Mouse (Mus musculus) olfactory bulb, adult 2 months (tissue): Measurements from ENCODE around the gene Grap2. TPM values are rescaled to one million over a fixed set of nuclear protein-coding genes. Genes with fewer than 3 reads are reported as not detected.

Experiments
- H3K27ac ChIP-seq: fragments of 200-500 bp; 2 replicates; pipeline ENCODE4 v1.5.1; 2012; ENCODE audit warnings: low read depth, low read length; ENCODE audit not compliant: insufficient read depth
- H3K4me1 ChIP-seq: fragments of 200-500 bp; 2 replicates; pipeline ENCODE4 v1.6.1; 2012; ENCODE audit warnings: low read length; ENCODE audit not compliant: control insufficient read depth, insufficient read depth
- H3K4me3 ChIP-seq: fragments of 200-500 bp; 2 replicates; pipeline ENCODE4 v1.5.1; 2012; ENCODE audit warnings: mild to moderate bottlenecking, low read depth, low read length, moderate library complexity; ENCODE audit not compliant: insufficient read depth
- CTCF ChIP-seq: fragments of 200-500 bp; IDR thresholded peaks from 2 replicates; pipeline ENCODE4 v1.5.1; 2012; ENCODE audit warnings: low read depth, mild to moderate bottlenecking, low read length, moderate library complexity; ENCODE audit not compliant: insufficient read depth
- POLR2A ChIP-seq: fragments of 200-500 bp; IDR thresholded peaks from 2 replicates; pipeline ENCODE4 v1.6.1; 2012; ENCODE audit warnings: mild to moderate bottlenecking, low read depth, low read length, moderate library complexity; ENCODE audit not compliant: insufficient read depth
- WGBS: fragments of 180-500 bp; shearing (Covaris S2); methylation state at CpG from one replicate; pipeline ENCODE4 v1.1.7; 2018; 5-methylcytosine and 5-hydroxymethylcytosine counted together
- polyA plus RNA-seq: library from polyadenylated mRNA; stranded (reverse); fragments of >200 nt; gene quantifications from 2 replicates; pipeline ENCODE4 v1.2.4, GENCODE M21; 2012; ENCODE audit warnings: low replicate concordance; ENCODE audit not compliant: missing spikeins, insufficient read depth, insufficient read length

The Grap2 gene
- polyA plus RNA-seq, 1 experiment, result not detected

DNA sequence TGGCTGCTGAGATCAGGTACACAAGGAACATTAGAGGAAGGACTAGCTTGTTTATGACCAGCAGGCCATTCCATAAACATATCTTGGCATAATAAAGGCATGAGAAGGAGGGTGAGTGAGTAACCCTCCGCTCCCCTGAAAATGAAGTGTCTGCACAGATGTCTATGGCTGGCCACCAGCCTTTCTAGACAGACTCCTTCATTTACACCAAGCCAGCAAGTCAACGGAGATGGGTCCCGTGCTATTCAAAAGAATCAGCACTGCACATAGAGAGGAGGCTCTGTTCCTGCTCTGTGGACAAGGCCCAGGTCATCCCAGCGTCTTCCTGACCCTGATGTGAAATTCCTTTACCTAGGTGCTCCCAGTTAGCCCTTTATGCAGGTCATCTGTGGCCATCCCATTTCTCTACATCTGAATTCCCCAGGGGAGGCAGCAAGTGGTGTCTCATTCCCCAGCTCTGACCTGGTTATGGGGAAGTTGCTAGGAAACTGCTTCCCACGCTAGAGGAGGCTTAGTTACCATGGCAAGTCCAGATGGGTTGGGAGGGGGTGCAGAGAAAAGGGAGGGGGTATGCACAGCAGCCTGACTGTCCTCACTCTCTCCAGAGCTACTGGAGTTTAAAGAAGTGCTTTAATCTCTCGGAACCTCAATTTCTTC, 86.5 kb downstream of the Grap2 start:
- Histone ChIP-seq H3K4me1 (peaks cover 25% of the 10 kb centered on the region), H3K27ac (peak overlapping the region; percentile 94), H3K4me3 (no peak overlapping the region)
- WGBS, result 37% methylated on average over 6 of the region's 6 CpGs
- no peak for TF ChIP-seq POLR2A
- TF ChIP-seq CTCF, result no peak

- H3K27ac ChIP-seq, result 0 out of 2 replicates have a peak overlapping the region, but pooled peaks have one; percentile 60
- 60% methylated on average over 4 of the region's 4 CpGs for WGBS
- TF ChIP-seq POLR2A, result no peak
- TF ChIP-seq CTCF, result no peak
Observed at GRCm38 (mm10) chr15:80660963-80661362, 88.6 kb downstream of the Grap2 start.

GRCm38 (mm10) chr15:80664444-80664843, 92.0 kb downstream of the Grap2 start:
- Histone ChIP-seq H3K27ac (peak overlapping the region; percentile 83), H3K4me3 (no peak overlapping the region), H3K4me1 (peaks cover 19% of the 10 kb centered on the region)
- TF ChIP-seq CTCF (no peak), POLR2A (no peak)
- 40% methylated on average over 4 of the region's 4 CpGs for WGBS

More at GRCm38 (mm10) chr15:80660963-80661362, 88.6 kb downstream of the Grap2 start:
- peaks cover 31% of the 10 kb centered on the region for H3K4me1 ChIP-seq
- no peak overlapping the region for H3K4me3 ChIP-seq

DNA sequence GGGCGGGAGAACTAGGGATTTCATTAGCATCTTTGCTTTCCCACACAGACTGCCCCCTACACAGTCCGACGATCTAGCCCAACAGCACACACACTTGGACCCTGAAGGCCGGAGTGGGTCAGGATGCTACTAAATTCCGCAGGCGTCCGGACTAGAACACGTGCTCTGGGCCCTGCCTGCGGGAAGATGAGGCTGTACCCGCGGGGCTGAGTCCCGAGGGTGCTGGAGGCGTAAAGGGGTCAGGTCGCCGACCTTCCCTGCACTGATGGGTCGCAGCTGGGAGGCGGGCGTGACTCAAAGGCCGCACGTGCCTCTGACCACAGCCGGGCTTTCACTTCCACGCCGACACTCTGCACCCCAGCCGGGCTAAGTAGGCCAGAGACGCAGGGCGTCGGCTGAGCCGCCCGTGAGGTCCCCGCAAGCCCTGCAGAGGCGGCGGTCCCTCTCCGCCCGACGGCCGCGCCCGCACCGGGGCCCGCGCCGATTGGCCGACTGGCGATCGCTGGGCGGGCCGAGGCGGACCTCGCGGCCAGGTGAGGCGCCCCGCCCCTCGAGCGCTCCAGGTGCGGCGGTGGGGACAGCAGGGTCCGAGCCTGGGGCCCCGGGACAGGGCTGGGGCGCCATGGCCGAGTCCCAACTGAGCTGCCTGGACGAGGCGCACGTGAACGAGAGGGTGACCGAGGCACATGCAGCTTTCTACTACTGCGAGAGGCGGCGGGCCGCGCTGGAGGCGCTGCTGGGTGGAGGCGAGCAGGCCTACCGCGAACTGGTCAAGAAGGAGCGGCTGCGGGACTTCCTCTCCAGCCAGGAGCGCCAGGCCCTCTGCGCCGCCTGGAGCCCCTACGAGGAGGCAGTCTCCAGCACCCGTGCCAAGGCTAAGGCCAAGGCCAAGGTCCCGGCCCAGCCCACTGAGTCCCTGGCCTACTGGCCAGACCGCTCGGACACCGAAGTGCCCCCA, 99.2 kb downstream of the Grap2 start, which contains the start of gene Fam83f:
Gene Fam83f, plus strand, starts transcription at position 553 of the 958 bp plus-strand sequence.
- 17% methylated on average over 85 of the region's 85 CpGs for WGBS
- Histone ChIP-seq H3K4me3 (no peak within 1 kb of the TSS; the same call in 1 of the 2 replicates), H3K27ac (peak within 1 kb of the TSS; percentile 18), H3K4me1 (peaks cover 32% of the 10 kb centered on the region)
- TF ChIP-seq CTCF, result no peak
- no peak for TF ChIP-seq POLR2A

DNA sequence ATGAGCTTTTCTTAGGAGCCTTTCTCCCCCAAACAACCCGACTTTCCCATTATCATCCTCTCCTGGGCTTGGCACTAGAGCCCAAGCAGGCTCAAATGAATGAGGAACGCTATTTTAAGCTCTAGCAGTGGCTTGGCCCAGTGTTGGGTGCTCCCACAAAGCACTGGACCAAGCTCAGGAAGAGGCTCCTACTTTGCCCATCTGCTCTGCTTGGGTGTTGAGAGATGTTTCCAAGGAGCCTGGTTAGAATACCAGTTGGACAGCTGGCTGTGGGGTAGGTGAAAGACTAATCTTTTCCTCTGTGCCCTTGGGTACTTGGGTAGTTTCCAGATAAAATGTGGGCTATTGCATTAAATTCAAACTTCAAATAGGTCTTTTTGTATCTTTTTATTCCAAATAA, 100.4 kb downstream of the Grap2 start:
- Histone ChIP-seq H3K4me1 (peaks cover 35% of the 10 kb centered on the region), H3K4me3 (no peak overlapping the region), H3K27ac (no peak overlapping the region)
- TF ChIP-seq POLR2A (no peak), CTCF (no peak)
- WGBS, result 57% methylated on average over 2 of the region's 2 CpGs

DNA sequence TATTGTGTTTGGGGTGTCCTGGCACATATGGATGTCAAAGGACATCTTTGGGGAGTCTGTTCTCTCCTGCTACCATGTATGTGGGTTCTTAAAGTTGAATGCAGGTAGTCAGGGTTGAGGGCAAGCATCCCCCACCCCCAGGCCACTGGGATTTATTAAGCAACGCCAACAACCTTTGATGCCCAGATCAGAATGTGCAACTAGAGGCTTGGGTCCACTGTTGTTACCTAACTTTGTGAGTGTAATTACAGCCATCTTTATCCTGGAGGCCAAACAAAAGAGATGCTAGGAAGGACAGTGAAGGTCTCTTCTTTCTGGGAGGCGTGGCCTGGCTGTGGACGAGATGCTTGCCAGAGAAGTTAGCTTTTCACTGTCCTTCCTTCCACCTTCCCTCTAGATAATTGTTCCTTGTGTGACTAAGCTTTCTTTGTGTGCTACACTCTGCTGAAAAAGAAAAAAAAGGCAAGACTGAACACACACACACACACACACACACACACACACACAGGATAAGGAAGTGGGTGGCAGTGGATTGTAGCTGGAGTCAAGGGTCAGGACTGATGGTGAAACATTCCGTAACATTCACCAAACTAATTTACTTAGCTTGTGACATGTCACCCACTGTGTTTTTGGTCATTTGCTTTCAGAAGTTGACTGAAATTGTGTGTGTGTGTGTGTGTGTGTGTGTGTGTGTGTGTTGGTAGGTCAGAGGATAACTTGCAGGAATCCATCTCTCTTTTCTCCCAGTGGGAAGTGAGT, 101.1 kb downstream of the Grap2 start:
- H3K4me3 ChIP-seq, result no peak overlapping the region
- H3K4me1 ChIP-seq, result peaks cover 35% of the 10 kb centered on the region
- 64% methylated on average over 4 of the region's 4 CpGs for WGBS
- H3K27ac ChIP-seq, result peak overlapping the region; percentile 40; the same call in 1 of the 2 replicates
- TF ChIP-seq POLR2A (no peak), CTCF (no peak)

DNA sequence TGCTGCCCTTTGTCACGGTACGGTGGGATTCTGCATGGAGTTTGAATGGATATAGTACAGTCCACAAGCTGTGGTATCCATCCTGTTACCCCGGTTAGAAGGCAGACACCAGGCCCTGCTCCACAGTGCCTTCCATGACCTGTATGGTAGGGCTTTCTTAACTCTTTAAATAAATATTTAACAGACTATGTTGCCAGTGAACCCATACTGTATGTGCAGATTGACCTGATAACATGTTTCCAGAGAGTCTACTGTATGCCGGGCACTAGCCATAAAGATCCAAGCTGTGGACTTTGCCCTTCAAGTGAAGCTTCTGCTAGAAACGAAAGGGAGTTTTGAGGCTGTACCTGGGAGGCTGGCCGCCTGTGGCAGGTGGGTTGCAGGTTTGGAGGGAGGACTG, 102.3 kb downstream of the Grap2 start:
- WGBS, result 90% methylated on average over 6 of the region's 6 CpGs
- TF ChIP-seq POLR2A (no peak), CTCF (no peak)
- Histone ChIP-seq H3K4me3 (no peak overlapping the region), H3K4me1 (peaks cover 38% of the 10 kb centered on the region), H3K27ac (no peak overlapping the region)

DNA sequence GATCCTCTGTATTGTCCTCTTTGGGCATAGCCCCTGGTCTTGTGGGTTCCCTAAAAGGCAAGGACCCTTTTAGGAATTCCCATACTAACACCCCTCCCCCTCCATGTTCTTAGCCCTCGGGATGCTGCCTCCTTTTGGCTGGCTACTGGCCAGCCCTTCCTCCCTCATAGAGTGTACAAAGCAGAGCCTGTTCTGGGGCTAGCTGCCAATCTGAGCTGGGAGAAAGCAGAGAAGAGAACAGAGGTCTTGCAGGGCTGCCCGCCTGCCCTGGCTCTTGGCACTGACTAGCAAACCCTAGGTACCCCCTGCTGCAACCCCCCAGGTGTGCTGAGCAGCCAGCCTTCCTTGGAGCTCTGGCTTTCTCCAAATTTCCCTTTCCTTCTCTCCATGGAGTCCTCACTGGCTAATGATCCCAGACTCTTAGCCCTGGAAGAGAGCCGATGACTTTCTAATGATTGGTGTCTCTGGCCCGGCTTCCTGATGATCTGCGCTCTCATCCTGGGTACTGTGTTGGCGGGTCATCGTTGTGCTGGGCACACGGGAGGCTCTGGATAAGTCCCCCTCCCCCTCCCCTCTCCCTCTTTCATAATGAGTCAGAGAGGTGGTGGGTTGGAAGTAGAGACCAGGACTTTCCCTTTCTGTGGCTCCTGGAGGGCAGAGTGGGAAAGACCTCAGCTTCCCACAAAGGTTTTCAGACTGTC, 107.3 kb downstream of the Grap2 start:
- 0 out of 2 replicates have a peak overlapping the region, but pooled peaks have one; percentile 9 for H3K27ac ChIP-seq
- peaks cover 50% of the 10 kb centered on the region for H3K4me1 ChIP-seq
- TF ChIP-seq CTCF, result no peak
- no peak for TF ChIP-seq POLR2A
- WGBS, result 30% methylated on average over 8 of the region's 8 CpGs
- no peak overlapping the region for H3K4me3 ChIP-seq
